Mouse (Mus musculus) right cerebral cortex, adult 2 months (tissue): ENCODE results near the gene Syce3.

ENCODE experiments used
- DNase-seq, 2 experiments: peaks; one replicate each; pipeline ENCODE4 v3.0.0; 2021 to 2022; ENCODE audit warnings: low spot score in 2 of 2

Gene Syce3

GRCm38 (mm10) chr15:89373027-89373761 is 37.1 kb downstream of the Syce3 start:
- DNase-seq: peak; percentile 86 to 89

- DNase-seq: no peak
Measured at GRCm38 (mm10) chr15:89372536-89372935, 37.8 kb downstream of the Syce3 start.

- DNase-seq: no peak
Measured at GRCm38 (mm10) chr15:89372068-89372467, 38.2 kb downstream of the Syce3 start.

DNA sequence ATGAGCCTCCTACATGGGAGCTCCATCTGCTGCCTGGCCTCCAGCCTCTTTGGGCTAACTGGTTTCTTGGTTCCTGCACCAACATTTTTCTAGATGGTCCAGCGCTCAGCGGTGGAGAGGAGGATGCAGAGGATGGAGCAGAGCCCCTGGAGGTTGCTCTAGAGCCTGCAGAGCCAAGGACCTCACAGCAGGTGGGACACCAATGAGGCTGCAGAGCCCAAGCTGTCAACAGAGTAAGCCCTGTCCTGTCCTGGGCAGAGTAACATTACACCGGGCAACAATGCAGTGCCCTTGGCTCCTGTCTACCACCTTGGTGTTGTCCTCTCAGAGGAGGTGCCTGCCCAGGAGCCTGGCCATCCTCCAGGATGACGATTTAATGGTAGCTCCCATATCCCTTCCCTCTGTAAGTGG is 45.2 kb downstream of the Syce3 start:
- no peak for DNase-seq

DNA sequence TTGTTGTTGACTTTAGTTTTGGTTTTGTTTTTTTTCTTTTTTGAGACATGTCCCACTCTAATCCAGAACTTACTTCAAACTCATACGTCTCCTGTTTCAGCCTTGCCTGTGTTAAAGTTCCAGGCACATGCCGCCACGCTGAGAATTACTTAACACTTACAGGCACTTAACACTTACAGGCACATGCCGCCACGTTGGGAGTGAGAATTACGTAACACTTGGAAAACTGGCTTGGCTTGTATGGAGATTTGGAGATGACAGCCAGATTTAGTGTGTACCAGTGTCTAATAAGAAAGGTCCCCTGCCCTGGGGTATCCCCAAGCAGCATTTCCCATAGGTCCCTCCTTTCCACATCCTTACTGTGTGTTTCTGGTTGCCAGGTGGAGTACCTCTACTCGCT is 47.3 kb downstream of the Syce3 start:
- no peak for DNase-seq

DNA sequence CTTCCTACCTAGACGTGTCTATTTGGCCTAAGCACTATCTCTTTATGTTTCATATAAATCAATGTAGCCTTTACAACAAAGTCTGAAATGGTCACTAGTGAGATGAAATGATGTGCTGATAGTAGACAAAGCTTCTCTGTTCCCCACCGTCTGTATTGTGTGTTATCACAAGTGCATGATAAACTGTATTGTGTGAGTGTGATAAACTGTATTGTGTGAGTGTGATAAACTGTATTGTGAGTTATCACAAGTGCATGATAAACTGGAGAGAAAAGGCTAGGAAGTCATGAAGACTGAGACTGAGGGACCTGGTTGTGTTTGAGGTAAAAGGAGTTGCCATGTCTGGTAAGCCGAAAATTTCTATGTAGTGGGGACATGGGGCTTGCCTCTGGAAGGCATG is 51.5 kb downstream of the Syce3 start:
- no peak for DNase-seq

DNA sequence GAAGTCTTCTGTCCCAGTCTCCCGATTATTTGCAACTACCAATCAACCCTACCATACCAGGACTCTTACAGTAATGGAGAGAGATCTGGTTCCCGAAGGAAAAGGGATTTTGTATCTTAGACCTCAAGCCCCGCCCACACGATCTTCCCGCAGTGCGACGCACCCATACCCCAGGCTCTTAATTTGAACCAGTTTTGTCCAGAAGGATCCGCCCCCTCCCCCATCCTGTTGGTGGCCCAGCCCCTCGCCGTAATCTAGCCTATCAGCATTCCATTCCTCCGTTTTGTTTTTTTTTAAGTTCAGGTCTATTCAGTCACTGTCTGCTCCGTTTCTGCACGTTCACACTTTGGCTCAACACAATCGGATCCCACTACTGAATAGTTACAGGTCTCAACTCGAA is 53.9 kb downstream of the Syce3 start:
- peak; percentile 56 to 66 for DNase-seq

GRCm38 (mm10) chr15:89355241-89356187 is 54.8 kb downstream of the Syce3 start, which contains the start of the genes Lmf2 and Ncaph2:
TSS of gene Lmf2 (minus strand) at chr15:89355659.
TSS of gene Ncaph2 (plus strand) at chr15:89355719.
- DNase-seq: peak; percentile 94 to 96

DNA sequence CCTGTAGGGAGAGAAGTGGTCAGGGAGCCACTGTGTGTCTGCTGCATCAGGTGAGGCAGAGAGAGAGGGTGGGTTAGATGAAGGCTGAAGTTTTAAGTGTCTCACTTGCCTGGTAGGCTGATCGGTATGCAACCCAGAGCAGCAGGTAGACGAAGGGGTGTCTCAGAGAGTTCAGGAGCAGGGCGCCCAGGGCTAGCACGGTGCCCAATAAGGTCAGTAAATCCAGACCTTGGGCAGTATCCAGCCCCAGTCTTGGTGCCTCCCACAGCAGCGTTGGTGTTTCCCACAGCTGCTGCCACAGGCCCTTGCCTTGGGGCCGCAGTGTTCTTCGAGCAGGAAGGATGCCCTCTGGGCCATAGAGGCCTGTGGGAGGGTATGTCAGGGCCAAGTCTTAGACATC is 55.8 kb downstream of the Syce3 start:
- DNase-seq: no peak

DNA sequence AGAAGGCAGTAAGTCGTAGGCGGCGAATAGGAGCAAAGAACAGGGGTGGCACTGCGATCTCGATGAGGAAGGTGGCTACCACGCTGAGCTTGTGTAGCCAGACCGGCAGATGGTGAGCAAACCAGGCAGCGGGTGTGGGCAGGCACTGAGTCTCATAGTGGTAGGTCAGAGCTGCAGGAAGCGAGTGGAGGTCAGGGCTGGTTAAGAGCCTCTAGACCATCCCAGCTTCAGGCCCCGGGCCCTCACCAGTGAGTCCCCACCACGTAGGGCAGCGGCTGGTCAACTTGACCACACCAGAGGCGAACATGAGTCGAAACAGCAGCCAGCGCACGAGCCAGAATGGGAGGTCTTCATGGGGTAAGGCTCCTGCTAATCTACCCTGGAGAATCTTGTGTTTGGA is 56.5 kb downstream of the Syce3 start:
- DNase-seq: no peak

DNA sequence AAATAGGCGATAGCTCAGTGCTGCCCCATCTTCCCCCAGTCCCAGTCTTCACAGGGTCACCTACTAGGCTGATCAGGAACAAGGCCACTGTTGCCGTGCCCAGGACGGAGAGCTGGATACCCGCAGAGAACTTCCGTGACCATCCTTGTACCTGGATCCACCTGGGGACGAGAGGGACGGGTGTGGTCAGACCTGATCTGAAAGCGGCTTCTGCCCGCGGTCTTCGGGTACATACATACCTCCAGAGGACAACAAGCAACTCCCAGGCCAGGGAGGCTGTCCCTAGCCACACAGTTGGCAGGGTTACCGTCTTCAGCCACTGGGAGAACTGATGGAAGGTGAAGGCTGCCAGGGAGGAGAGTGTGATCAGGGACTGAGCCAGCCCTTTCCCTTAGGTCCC is 57.5 kb downstream of the Syce3 start:
- no peak for DNase-seq

- DNase-seq: no peak
Measured at GRCm38 (mm10) chr15:89352054-89352453, 58.2 kb downstream of the Syce3 start.

DNA sequence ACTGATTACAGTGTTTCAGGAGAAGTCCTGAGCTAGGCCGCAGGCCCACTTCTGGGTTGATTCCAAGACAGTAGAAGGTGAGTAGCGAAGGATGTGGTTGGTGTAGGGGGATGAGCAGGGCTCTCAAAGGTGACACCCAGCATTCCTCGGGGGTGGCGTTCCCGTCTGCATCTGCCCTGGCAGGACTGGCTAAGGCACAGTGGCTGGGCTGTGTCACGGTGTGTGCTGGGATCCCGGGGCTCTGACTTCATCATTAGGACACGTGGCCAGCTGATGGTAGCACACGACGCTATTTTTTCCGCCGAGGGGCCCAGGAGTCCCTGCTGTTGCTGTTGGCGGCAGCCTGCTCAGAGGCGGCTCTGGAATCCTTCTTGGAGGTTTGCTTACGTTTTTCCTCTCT is 59.0 kb downstream of the Syce3 start:
- DNase-seq: no peak

DNA sequence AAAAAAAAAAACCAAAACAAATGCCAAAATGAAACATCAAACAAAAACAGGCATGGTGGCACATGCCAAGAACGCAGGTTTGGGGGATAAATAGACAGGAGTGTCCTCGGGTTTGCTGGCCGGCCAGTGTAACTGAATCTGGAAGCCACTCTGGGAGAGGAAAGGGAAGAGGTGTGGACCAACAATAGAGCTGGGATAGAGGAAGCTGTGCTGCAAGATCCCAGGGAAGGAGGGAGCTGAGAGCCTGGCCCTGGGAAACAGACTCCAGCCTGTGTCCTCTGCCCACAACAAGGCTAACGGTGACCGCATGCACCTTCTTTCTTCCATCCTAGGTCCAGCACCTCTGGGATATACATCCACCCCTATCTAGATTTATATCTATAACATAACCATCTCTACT is 59.9 kb downstream of the Syce3 start:
- no peak for DNase-seq

- DNase-seq: no peak
Measured at GRCm38 (mm10) chr15:89343325-89343724, 67.0 kb downstream of the Syce3 start.

DNA sequence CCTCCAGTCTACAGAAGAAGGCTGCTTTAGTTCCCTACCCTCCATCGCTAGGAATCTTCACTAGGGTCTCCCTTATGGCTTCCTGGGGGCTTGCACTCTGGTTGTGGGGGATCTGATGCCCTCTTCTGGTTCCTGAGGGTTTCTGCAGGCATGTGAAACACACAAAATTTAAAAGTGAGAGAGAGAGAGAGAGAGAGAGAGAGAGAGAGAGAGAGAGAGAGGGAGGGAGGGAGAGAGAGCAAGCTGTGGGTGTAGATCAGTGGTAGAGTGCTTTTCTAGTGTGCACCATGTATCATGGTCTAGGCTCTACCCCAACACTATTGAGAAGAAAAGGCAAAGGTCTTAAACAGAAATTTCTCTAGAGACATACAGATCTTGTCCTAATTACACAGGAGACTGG is 68.6 kb downstream of the Syce3 start:
- DNase-seq: no peak
